Mouse (Mus musculus) layer of hippocampus, postnatal 10 days (tissue): Measurements from ENCODE around the gene Abcg1. TPM values are rescaled to one million over a fixed set of nuclear protein-coding genes. Genes with fewer than 3 reads are reported as not detected.

Experiments
- total RNA-seq, 2 experiments: library from RNA; stranded (reverse); gene quantifications; 2 replicates each; pipeline ENCODE4 v1.2.3; 2021

Gene Abcg1
- total RNA-seq, 2 experiments from 2014 or later = 28.1 to 30.5 TPM

Other genes with a start within 250 kb of the Abcg1 start
- gene Glp1r, start 155.9 kb upstream of the Abcg1 start, total RNA-seq = 1 to 10 TPM; 1.5 to 1.6 TPM
- under 1 TPM; 0.22 to 0.23 TPM for gene Umodl1, start 103.0 kb upstream of the Abcg1 start, total RNA-seq
- not detected for gene Tff3, start 72.0 kb downstream of the Abcg1 start, total RNA-seq
- not detected for gene Tff2, start 86.6 kb downstream of the Abcg1 start, total RNA-seq
- not detected for gene Tff1, start 107.6 kb downstream of the Abcg1 start, total RNA-seq
- gene Tmprss3, start 141.3 kb downstream of the Abcg1 start, total RNA-seq = not detected
- gene Ubash3a, start 150.2 kb downstream of the Abcg1 start, total RNA-seq = 1 to 10 TPM in 1 of 2 experiments, under 1 TPM in 1; 0.51 to 1.5 TPM
- 10 to 100 TPM; 14.5 to 15.7 TPM for gene Rsph1, start 219.7 kb downstream of the Abcg1 start, total RNA-seq
- gene Slc37a1, start 229.1 kb downstream of the Abcg1 start, total RNA-seq = 1 to 10 TPM; 6.4 to 6.6 TPM